Mouse (Mus musculus) CH12.LX (cell line): ENCODE results near the gene Morn4. TPM values are rescaled to one million over a fixed set of nuclear protein-coding genes. Genes with fewer than 3 reads are reported as not detected.

Experiments used
- DNase-seq: peaks from one replicate; pipeline ENCODE4 v3.0.0-alpha.2; 2013; ENCODE audit errors: extremely low read depth
- H3K27ac ChIP-seq: 2 replicates; pipeline ENCODE4 v1.5.1; 2012; ENCODE audit warnings: low read depth, mild to moderate bottlenecking, control low read depth, moderate library complexity; ENCODE audit not compliant: insufficient read depth
- H3K27me3 ChIP-seq: replicated peaks from 2 replicates; pipeline ENCODE3; 2012; ENCODE audit warnings: inconsistent platforms
- H3K36me3 ChIP-seq, 2 experiments: replicated peaks in 1 of 2; 2 replicates each; pipeline versions ENCODE3 to v1.6.1; 2012; ENCODE audit warnings: inconsistent platforms in 1 of 2, low read length in 1 of 2, mild to moderate bottlenecking in 1 of 2, mixed read lengths in 1 of 2, moderate library complexity in 1 of 2; ENCODE audit not compliant: control insufficient read depth in 1 of 2, insufficient read depth in 1 of 2
- H3K4me1 ChIP-seq, 2 experiments: 2 replicates each; pipeline ENCODE4 v1.6.1; 2012; ENCODE audit warnings: inconsistent platforms in 1 of 2, moderate library complexity in 1 of 2; ENCODE audit not compliant: insufficient read depth in 2 of 2, control insufficient read depth in 1 of 2
- H3K4me2 ChIP-seq: 2 replicates; pipeline ENCODE4 v1.6.1; 2012; ENCODE audit warnings: low read depth, mild to moderate bottlenecking, control low read depth; ENCODE audit not compliant: poor library complexity, insufficient read depth, severe bottlenecking
- H3K4me3 ChIP-seq, 3 experiments: fragments of 150-350 bp in 1 of 3; sonication (generic) in 1 of 3; replicated peaks in 1 of 3; 2 replicates each; pipeline versions ENCODE3 to v1.5.1; 2011 to 2012; ENCODE audit warnings: low read depth in 2 of 3, low read length in 2 of 3, mild to moderate bottlenecking in 2 of 3, moderate library complexity in 2 of 3, control low read depth in 1 of 3, improper control_type of control experiment in 1 of 3, inconsistent platforms in 1 of 3, mixed read lengths in 1 of 3; ENCODE audit not compliant: poor library complexity in 1 of 3
- H3K79me2 ChIP-seq: replicated peaks from 2 replicates; pipeline ENCODE4 v1.6.1; 2012; ENCODE audit warnings: mild to moderate bottlenecking, moderate library complexity; ENCODE audit not compliant: control insufficient read depth, poor library complexity, insufficient read depth, severe bottlenecking; ENCODE audit errors: extremely low read depth
- H3K9ac ChIP-seq: 2 replicates; pipeline ENCODE4 v1.6.1; 2012; ENCODE audit warnings: low read depth, mild to moderate bottlenecking, control low read depth, moderate library complexity; ENCODE audit not compliant: insufficient read depth
- H3K9me3 ChIP-seq: replicated peaks from 2 replicates; pipeline ENCODE3; 2012; ENCODE audit warnings: low read length, inconsistent platforms, mixed read lengths
- BHLHE40 ChIP-seq: IDR thresholded peaks from 2 replicates; pipeline ENCODE4 v1.6.1; 2011; ENCODE audit warnings: mild to moderate bottlenecking, low read depth, low read length, improper control_type of control experiment
- CTCF ChIP-seq, 2 experiments: IDR thresholded peaks in 1 of 2; conservative IDR thresholded peaks in 1 of 2; 2 replicates each; pipeline ENCODE4 v1.5.1; 2011 to 2012; ENCODE audit warnings: low read depth in 2 of 2, low read length in 2 of 2, improper control_type of control experiment in 1 of 2, inconsistent platforms in 1 of 2, mild to moderate bottlenecking in 1 of 2, moderate library complexity in 1 of 2
- E2F4 ChIP-seq: IDR thresholded peaks from 2 replicates; pipeline ENCODE4 v1.6.1; 2011; ENCODE audit warnings: low read depth, low read length, improper control_type of control experiment; ENCODE audit not compliant: insufficient replicate concordance
- ELF1 ChIP-seq: IDR thresholded peaks from 2 replicates; pipeline ENCODE4 v1.6.1; 2014; ENCODE audit warnings: low read depth, mild to moderate bottlenecking, inconsistent platforms, low read length, improper control_type of control experiment
- ETS1 ChIP-seq: conservative IDR thresholded peaks from 2 replicates; pipeline ENCODE4 v1.6.1; 2012; ENCODE audit warnings: low read depth, mild to moderate bottlenecking, inconsistent platforms, low read length, improper control_type of control experiment, moderate library complexity
- GABPA ChIP-seq: IDR thresholded peaks from 2 replicates; pipeline ENCODE4 v1.6.1; 2012; ENCODE audit warnings: low read depth, low read length, improper control_type of control experiment, inconsistent platforms; ENCODE audit not compliant: insufficient replicate concordance
- HCFC1 ChIP-seq: IDR thresholded peaks from 2 replicates; pipeline ENCODE4 v1.6.1; 2012; ENCODE audit warnings: low read depth, mild to moderate bottlenecking, inconsistent platforms, low read length, improper control_type of control experiment
- JUN ChIP-seq: IDR thresholded peaks from 2 replicates; pipeline ENCODE4 v1.6.1; 2011; ENCODE audit warnings: low read depth, mild to moderate bottlenecking, low read length, improper control_type of control experiment, moderate library complexity; ENCODE audit not compliant: insufficient read depth
- KAT2A ChIP-seq: IDR thresholded peaks from 2 replicates; pipeline ENCODE4 v1.6.1; 2012; ENCODE audit warnings: low read length, improper control_type of control experiment, inconsistent platforms; ENCODE audit not compliant: insufficient replicate concordance
- MAX ChIP-seq: IDR thresholded peaks from 2 replicates; pipeline ENCODE4 v1.6.1; 2011; ENCODE audit warnings: low read length, improper control_type of control experiment
- MAZ ChIP-seq: IDR thresholded peaks from 2 replicates; pipeline ENCODE4 v1.6.1; 2012; ENCODE audit warnings: low read depth, mild to moderate bottlenecking, inconsistent platforms, low read length, improper control_type of control experiment, moderate library complexity
- MEF2A ChIP-seq: IDR thresholded peaks from 2 replicates; pipeline ENCODE4 v1.6.1; 2014; ENCODE audit warnings: low read depth, mild to moderate bottlenecking, inconsistent platforms, low read length, improper control_type of control experiment, borderline replicate concordance
- MXI1 ChIP-seq: IDR thresholded peaks from 2 replicates; pipeline ENCODE4 v1.6.1; 2011; ENCODE audit warnings: mild to moderate bottlenecking, low read depth, low read length, improper control_type of control experiment
- MYC ChIP-seq: IDR thresholded peaks from 2 replicates; pipeline ENCODE4 v1.6.1; 2011; ENCODE audit warnings: low read depth, mild to moderate bottlenecking, improper control_type of control experiment, low read length
- NELFE ChIP-seq: IDR thresholded peaks from 2 replicates; pipeline ENCODE4 v1.6.1; 2011; ENCODE audit warnings: low read depth, low read length, improper control_type of control experiment
- NRF1 ChIP-seq: IDR thresholded peaks from 2 replicates; pipeline ENCODE4 v1.6.1; 2014; ENCODE audit warnings: low read depth, mild to moderate bottlenecking, inconsistent platforms, low read length, improper control_type of control experiment, moderate library complexity
- POLR2A ChIP-seq: IDR thresholded peaks from 2 replicates; pipeline ENCODE4 v1.6.1; 2011; ENCODE audit warnings: low read depth, mild to moderate bottlenecking, improper control_type of control experiment, low read length
- POLR2AphosphoS2 ChIP-seq: IDR thresholded peaks from 2 replicates; pipeline ENCODE4 v1.6.1; 2011; ENCODE audit warnings: low read depth, low read length, improper control_type of control experiment
- RCOR1 ChIP-seq: conservative IDR thresholded peaks from 2 replicates; pipeline ENCODE4 v1.6.1; 2012; ENCODE audit warnings: low read depth, mild to moderate bottlenecking, inconsistent platforms, low read length, improper control_type of control experiment
- SMC3 ChIP-seq: IDR thresholded peaks from 2 replicates; pipeline ENCODE4 v1.6.1; 2011; ENCODE audit warnings: low read depth, low read length, improper control_type of control experiment
- TBP ChIP-seq: conservative IDR thresholded peaks from 2 replicates; pipeline ENCODE4 v1.6.1; 2011; ENCODE audit warnings: low read depth, low read length, improper control_type of control experiment
- TCF12 ChIP-seq: IDR thresholded peaks from 2 replicates; pipeline ENCODE4 v1.6.1; 2014; ENCODE audit warnings: low read depth, mild to moderate bottlenecking, inconsistent platforms, low read length, improper control_type of control experiment
- UBTF ChIP-seq: IDR thresholded peaks from 2 replicates; pipeline ENCODE4 v1.6.1; 2012; ENCODE audit warnings: low read depth, mild to moderate bottlenecking, inconsistent platforms, low read length, improper control_type of control experiment, moderate library complexity
- USF1 ChIP-seq: IDR thresholded peaks from 2 replicates; pipeline ENCODE4 v1.6.1; 2014; ENCODE audit warnings: low read depth, mild to moderate bottlenecking, inconsistent platforms, low read length, improper control_type of control experiment
- USF2 ChIP-seq: conservative IDR thresholded peaks from 2 replicates; pipeline ENCODE4 v1.6.1; 2011; ENCODE audit warnings: low read depth, low read length, improper control_type of control experiment
- ZC3H11A ChIP-seq: IDR thresholded peaks from 2 replicates; pipeline ENCODE4 v1.6.1; 2012; ENCODE audit warnings: low read depth, mild to moderate bottlenecking, inconsistent platforms, low read length, improper control_type of control experiment
- ZMIZ1 ChIP-seq: IDR thresholded peaks from 2 replicates; pipeline ENCODE4 v1.6.1; 2012; ENCODE audit warnings: low read depth, mild to moderate bottlenecking, inconsistent platforms, low read length, improper control_type of control experiment
- dilution Hi-C: fragments of 300-500 bp; cut with MboI; formaldehyde crosslinking; loops from 2 replicates; pipeline ENCODE4 v1.14.3; 2020; ENCODE audit warnings: low sequenced_read_pairs; ENCODE audit not compliant: extremely low pct_unique_long_range_greater_than_20kb, extremely low pct_ligation_motif_present
- in situ Hi-C: fragments of 300-500 bp; cut with MboI; formaldehyde crosslinking; loops from 3 replicates; pipeline ENCODE4 v1.14.3; 2019; ENCODE audit warnings: low sequenced_read_pairs, low pct_ligation_motif_present, low pct_unique_long_range_greater_than_20kb, mixed read lengths
- polyA plus RNA-seq: library from polyadenylated mRNA; unstranded; fragments of >175 nt; gene quantifications from 2 replicates; pipeline ENCODE4 v1.2.1, GENCODE M21; 2012; ENCODE audit warnings: low read depth; ENCODE audit not compliant: insufficient read length
- total RNA-seq, 2 experiments: library from RNA; depleted of rRNA; stranded (reverse); fragments of 300-350 nt in 1 of 2; fragments of >200 nt in 1 of 2; gene quantifications; 2 replicates each; pipeline ENCODE4 v1.2.3; 2012 to 2014

Morn4 gene
- total and polyA plus RNA-seq, 3 experiments: 0.04 to 0.24 TPM; not detected in 1

GRCm38 (mm10) chr19:42089103-42089747 lies 3.1 kb upstream of the Morn4 start:
- H3K27ac ChIP-seq: peak overlapping the region; percentile 93
- no peaks in the 10 kb centered on the region for H3K27me3 ChIP-seq
- H3K4me3 ChIP-seq: peak overlapping the region; percentile 64 to 96 (median 65)
- peaks cover 4 to 17% of the 10 kb centered on the region in 2 experiments for H3K36me3 ChIP-seq
- peak overlapping the region; percentile 68 for H3K9ac ChIP-seq
- dilution Hi-C loops (no loop called here), in situ Hi-C loops (no loop called here)
- H3K79me2 ChIP-seq: peaks cover 9% of the 10 kb centered on the region
- peak; percentile 92 for DNase-seq
- H3K4me2 ChIP-seq: peak overlapping the region; percentile 83
- peaks cover 2 to 26% of the 10 kb centered on the region in 2 experiments; a peak in 2 of 4 replicates for H3K4me1 ChIP-seq
- H3K9me3 ChIP-seq: no peaks in the 10 kb centered on the region
- TF ChIP-seq USF1 (peak; percentile 87), NELFE (peak; percentile 79; the same call in 1 of the 2 replicates), HCFC1 (peak; percentile 80), SMC3 (no peak), JUN (no peak), MAX (peak; percentile 91), MEF2A (peak; percentile 45; the same call in 1 of the 2 replicates), ELF1 (peak; percentile 92), BHLHE40 (peak; percentile 94), MYC (0 out of 2 replicates have a peak, but pooled peaks have one; percentile 47), TCF12 (peak; percentile 56; the same call in 1 of the 2 replicates), ZC3H11A (no peak), MXI1 (peak; percentile 65; the same call in 1 of the 2 replicates), MAZ (no peak), POLR2AphosphoS2 (no peak), RCOR1 (no peak), GABPA (no peak), TBP (peak; percentile 64; the same call in 1 of the 2 replicates), UBTF (no peak), ZMIZ1 (peak; percentile 65; the same call in 1 of the 2 replicates), USF2 (peak; percentile 79), KAT2A (peak; percentile 73; the same call in 1 of the 2 replicates), NRF1 (no peak; the same call in 1 of the 2 replicates), POLR2A (peak; percentile 90), ETS1 (peak; percentile 52), E2F4 (no peak), CTCF (conservative IDR thresholded peaks at IDR 0.05 in 1 of 2, IDR thresholded peaks at IDR 0.05 in 1 of 2; ENCODE audit: low read depth in 2 of 2, low read length in 2 of 2) (0 out of 4 replicates have a peak, but pooled peaks of 1 of the 2 experiments have one; percentile 15)
